Mouse (Mus musculus) heart, adult 2 months (tissue): ENCODE measurements around the gene Gm10999. TPM values are rescaled to one million over a fixed set of nuclear protein-coding genes. Genes with fewer than 3 reads are reported as not detected.
"Not testable (repeated sequence)": the region's sequence is repeated elsewhere in the genome, so short reads cannot be mapped to it uniquely, and the experiment has no call there.

ENCODE experiments used
- DNase-seq, 2 experiments: peaks; one replicate each; pipeline ENCODE4 v3.0.0; 2021
- H3K27ac ChIP-seq: fragments of 200-600 bp; 2 replicates; pipeline ENCODE4 v1.8.1; 2022
- H3K27me3 ChIP-seq: fragments of 200-500 bp; 2 replicates; pipeline ENCODE4 v1.6.1; 2012; ENCODE audit warnings: mild to moderate bottlenecking, low read length, inconsistent platforms, mixed read lengths; ENCODE audit not compliant: control insufficient read depth, insufficient read depth
- H3K36me3 ChIP-seq: fragments of 200-500 bp; 2 replicates; pipeline ENCODE4 v1.6.1; 2012; ENCODE audit warnings: low read length, inconsistent platforms; ENCODE audit not compliant: control insufficient read depth, insufficient read depth
- H3K4me1 ChIP-seq: fragments of 200-500 bp; 2 replicates; pipeline ENCODE4 v1.6.1; 2011; ENCODE audit warnings: low read length; ENCODE audit not compliant: control insufficient read depth, insufficient read depth
- H3K4me3 ChIP-seq: fragments of 200-600 bp; 2 replicates; pipeline ENCODE4 v1.8.1; 2022
- H3K79me2 ChIP-seq: fragments of 200-500 bp; replicated peaks from 2 replicates; pipeline ENCODE4 v1.6.1; 2012; ENCODE audit warnings: mild to moderate bottlenecking, inconsistent platforms, low read length, moderate library complexity, mixed read lengths; ENCODE audit not compliant: control insufficient read depth, insufficient read depth
- H3K9ac ChIP-seq: fragments of 200-500 bp; 2 replicates; pipeline ENCODE4 v1.6.1; 2012; ENCODE audit warnings: low read depth, mild to moderate bottlenecking, control low read depth, inconsistent platforms, low read length, mixed read lengths
- CTCF ChIP-seq: fragments of 200-600 bp; IDR thresholded peaks from 2 replicates; pipeline ENCODE4 v1.8.1; 2022; ENCODE audit warnings: antibody characterized with exemption, mild to moderate bottlenecking, moderate library complexity
- EP300 ChIP-seq: fragments of 200-500 bp; IDR thresholded peaks from 2 replicates; pipeline ENCODE4 v1.6.1; 2011; ENCODE audit warnings: low read depth, low read length, control low read depth; ENCODE audit not compliant: insufficient read depth
- POLR2A ChIP-seq: fragments of 200-500 bp; IDR thresholded peaks from 2 replicates; pipeline ENCODE4 v1.6.1; 2011; ENCODE audit warnings: mild to moderate bottlenecking, low read depth, low read length, control low read depth; ENCODE audit not compliant: insufficient read depth
- WGBS: fragments of 180-500 bp; shearing (Covaris S2); methylation state at CpG from one replicate; pipeline ENCODE4 v1.1.7; 2018; 5-methylcytosine and 5-hydroxymethylcytosine counted together
- intact Hi-C: fragments of 180-260 bp; cut with DNase I; formaldehyde crosslinking; loops from one replicate; pipeline ENCODE4 v1.15.1; 2025
- long read RNA-seq: library from polyadenylated mRNA; stranded (forward); transcript quantifications from one replicate; pipeline ENCODE4 v2.0.0, GENCODE M21; 2021
- polyA plus RNA-seq: library from polyadenylated mRNA; depleted of rRNA; stranded (reverse); fragments of >200 nt; gene quantifications from 2 replicates; pipeline ENCODE4 v1.2.3, GENCODE M21; 2012; rRNA removed
- total RNA-seq, 2 experiments: library from RNA; stranded (reverse); gene quantifications; 2 replicates each; pipeline ENCODE4 v1.2.3; 2021

The Gm10999 gene
- total RNA-seq (not detected), polyA plus RNA-seq (not detected in 2 replicates)
- long read RNA-seq = 0 reads

DNA sequence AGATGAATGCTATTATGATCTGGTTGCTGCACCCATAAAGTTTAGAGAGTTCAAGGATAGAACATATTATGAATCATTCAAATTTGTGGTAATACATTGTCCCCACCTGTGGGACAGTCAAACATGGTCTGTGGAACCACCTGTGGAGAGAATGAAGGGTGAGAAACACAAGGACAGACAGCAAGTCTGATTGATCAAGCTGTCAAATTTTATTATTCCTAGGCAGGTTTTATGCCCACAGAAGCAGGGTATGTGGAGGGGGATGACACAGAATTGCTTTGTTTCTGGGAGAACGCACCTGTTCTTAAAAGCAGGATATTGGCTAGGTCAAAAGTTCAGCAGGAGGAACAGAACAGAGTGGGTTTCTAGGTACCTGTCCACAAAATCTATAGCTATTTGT lies at the start of gene Gm10999:
Gene Gm10999, minus strand, starts transcription at position 101 of the 400 bp plus-strand sequence.
- Histone ChIP-seq H3K27me3 (no peaks in the 10 kb centered on the region), H3K27ac (no peak within 1 kb of the TSS), H3K79me2 (no peaks in the 10 kb centered on the region), H3K36me3 (no peaks in the 10 kb centered on the region), H3K4me3 (no peak within 1 kb of the TSS), H3K4me1 (no peaks in the 10 kb centered on the region), H3K9ac (no peak within 1 kb of the TSS)
- TF ChIP-seq EP300 (no peak), POLR2A (no peak), CTCF (no peak)
- 71% methylated on average over 1 of the region's 1 CpGs for WGBS
- no peak for DNase-seq
- intact Hi-C loops = no loop called here

- H3K4me3 ChIP-seq = no peak overlapping the region
- H3K9ac ChIP-seq = no peak overlapping the region
- no peaks in the 10 kb centered on the region for H3K79me2 ChIP-seq
- H3K36me3 ChIP-seq = no peaks in the 10 kb centered on the region
- TF ChIP-seq CTCF = no peak
- no peak for TF ChIP-seq POLR2A
- TF ChIP-seq EP300 = no peak
- H3K27ac ChIP-seq = no peak overlapping the region
- no peak for DNase-seq
- no peaks in the 10 kb centered on the region for H3K4me1 ChIP-seq
- intact Hi-C loops = no loop called here
- H3K27me3 ChIP-seq = no peaks in the 10 kb centered on the region
Observed at GRCm38 (mm10) chr8:129133475-129133874, 2.0 kb upstream of the Gm10999 start.

- intact Hi-C loops, H3K4me3 ChIP-seq, H3K36me3 ChIP-seq, H3K9ac ChIP-seq, H3K4me1 ChIP-seq, H3K27me3 ChIP-seq, DNase-seq, H3K27ac ChIP-seq, H3K79me2 ChIP-seq: not testable (repeated sequence)
- 56% methylated on average over 3 of the region's 3 CpGs for WGBS
Observed at GRCm38 (mm10) chr8:129115761-129116160, 15.7 kb downstream of the Gm10999 start.

Other genes starting within 250 kb of the Gm10999 start
- not detected for gene Ccdc7a, start 66.1 kb downstream of the Gm10999 start, total RNA-seq
- gene Ccdc7a, start 66.1 kb downstream of the Gm10999 start, polyA plus RNA-seq = not detected in 2 replicates
- gene Ccdc7b, start 64.5 kb downstream of the Gm10999 start, total RNA-seq = not detected
- not detected in 2 replicates for gene Ccdc7b, start 64.5 kb downstream of the Gm10999 start, polyA plus RNA-seq
- 10 to 100 TPM; 14.5 to 17.2 TPM for gene 2610044O15Rik8, start 102.7 kb upstream of the Gm10999 start, total RNA-seq
- gene 2610044O15Rik8, start 102.7 kb upstream of the Gm10999 start, polyA plus RNA-seq = 4.8 and 9.3 TPM in 2 replicates